Mouse (Mus musculus) forebrain, postnatal 0 days (tissue): ENCODE results near the gene Gstm4. TPM values are rescaled to one million over a fixed set of nuclear protein-coding genes. Genes with fewer than 3 reads are reported as not detected.
"Not testable (repeated sequence)": the region's sequence is repeated elsewhere in the genome, so short reads cannot be mapped to it uniquely, and the experiment has no call there.

ENCODE experiments used
- ATAC-seq: fragments of 200-750 bp; cut with Nextera tagmentation; 2 replicates; pipeline ENCODE4 v1.8.0; 2017; ENCODE audit warnings: mild to moderate bottlenecking, moderate library complexity
- DNase-seq: peaks from one replicate; pipeline ENCODE4 v3.0.0-alpha.2; 2015
- H3K27ac ChIP-seq: fragments of 300-500 bp; sonication (generic); 2 replicates; pipeline ENCODE4 v1.5.1; 2014; ENCODE audit warnings: low read depth, mild to moderate bottlenecking, antibody characterized with exemption, low read length, moderate library complexity, mixed read lengths
- H3K27me3 ChIP-seq: fragments of 300-500 bp; sonication (generic); 2 replicates; pipeline ENCODE4 v1.6.1; 2014; ENCODE audit warnings: mild to moderate bottlenecking, low read length, mixed read lengths; ENCODE audit not compliant: insufficient read depth
- H3K36me3 ChIP-seq: fragments of 300-500 bp; sonication (generic); 2 replicates; pipeline ENCODE4 v1.6.1; 2014; ENCODE audit warnings: mild to moderate bottlenecking, moderate library complexity; ENCODE audit not compliant: insufficient read depth
- H3K4me1 ChIP-seq: fragments of 300-500 bp; sonication (generic); 2 replicates; pipeline ENCODE4 v1.6.1; 2014; ENCODE audit warnings: antibody characterized with exemption; ENCODE audit not compliant: insufficient read depth
- H3K4me2 ChIP-seq: fragments of 300-500 bp; sonication (generic); 2 replicates; pipeline ENCODE4 v1.6.1; 2014; ENCODE audit warnings: low read depth, mild to moderate bottlenecking, moderate library complexity
- H3K4me3 ChIP-seq: fragments of 300-500 bp; sonication (generic); 2 replicates; pipeline ENCODE4 v1.5.1; 2014; ENCODE audit warnings: low read depth, low read length, mixed read lengths
- H3K9ac ChIP-seq: fragments of 300-500 bp; sonication (generic); 2 replicates; pipeline ENCODE4 v1.6.1; 2014; ENCODE audit warnings: mild to moderate bottlenecking
- H3K9me3 ChIP-seq: fragments of 300-500 bp; sonication (generic); 2 replicates; pipeline ENCODE4 v1.6.1; 2016; ENCODE audit warnings: low read length
- CTCF ChIP-seq: sonication (generic); IDR thresholded peaks from 2 replicates; pipeline ENCODE4 v1.5.1; 2016; ENCODE audit warnings: antibody characterized with exemption, control low read depth, low read depth
- WGBS: fragments of 180-500 bp; shearing (Covaris S2); extraction: QIAGEN DNeasy Blood & Tissue Kit; methylation state at CpG from one replicate; pipeline ENCODE4 v1.1.7; 2014; 5-methylcytosine and 5-hydroxymethylcytosine counted together
- polyA plus RNA-seq: library from polyadenylated mRNA; unstranded; fragments of >200 nt; fragmentation: Nextera tagmentation; extraction: Ambion mirVana; gene quantifications from 2 replicates; pipeline ENCODE4 v1.2.1, GENCODE M21; 2015
- total RNA-seq: library from RNA; depleted of rRNA; stranded (reverse); fragments of >200 nt; gene quantifications from 2 replicates; pipeline ENCODE4 v1.2.3, GENCODE M21; 2014; rRNA removed

Gstm4 gene
- total and polyA plus RNA-seq, 2 experiments from 2014 or later = 5.6 to 22.9 TPM

DNA sequence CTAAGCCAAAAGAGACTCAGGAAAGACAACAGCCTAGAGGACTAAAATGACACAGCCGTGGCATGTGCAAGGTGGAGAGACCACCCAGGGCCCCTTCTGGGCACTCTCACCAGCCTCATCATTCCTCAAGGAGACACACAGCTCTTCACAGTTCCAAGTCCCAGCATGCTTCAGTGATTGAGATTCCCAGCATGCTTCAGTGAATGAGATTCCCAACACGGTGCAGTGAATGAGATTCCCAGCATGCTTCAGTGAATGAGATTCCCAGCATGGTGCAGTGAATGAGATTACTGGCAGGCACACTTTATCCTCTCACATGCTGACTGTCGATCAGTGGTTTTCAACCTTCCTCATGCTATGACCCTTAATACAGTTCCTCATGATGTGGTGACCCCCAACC lies 33.1 kb downstream of the Gstm4 start:
- ATAC-seq (peak; percentile 61; the same call in 1 of the 2 replicates), DNase-seq (peak; percentile 24)
- Histone ChIP-seq H3K9ac (no peak overlapping the region), H3K27ac (no peak overlapping the region), H3K27me3 (no peaks in the 10 kb centered on the region), H3K4me1 (no peaks in the 10 kb centered on the region), H3K9me3 (no peaks in the 10 kb centered on the region), H3K4me2 (no peak overlapping the region), H3K4me3 (no peak overlapping the region), H3K36me3 (no peaks in the 10 kb centered on the region)
- WGBS = 18% methylated on average over 3 of the region's 3 CpGs
- no peak for TF ChIP-seq CTCF

DNA sequence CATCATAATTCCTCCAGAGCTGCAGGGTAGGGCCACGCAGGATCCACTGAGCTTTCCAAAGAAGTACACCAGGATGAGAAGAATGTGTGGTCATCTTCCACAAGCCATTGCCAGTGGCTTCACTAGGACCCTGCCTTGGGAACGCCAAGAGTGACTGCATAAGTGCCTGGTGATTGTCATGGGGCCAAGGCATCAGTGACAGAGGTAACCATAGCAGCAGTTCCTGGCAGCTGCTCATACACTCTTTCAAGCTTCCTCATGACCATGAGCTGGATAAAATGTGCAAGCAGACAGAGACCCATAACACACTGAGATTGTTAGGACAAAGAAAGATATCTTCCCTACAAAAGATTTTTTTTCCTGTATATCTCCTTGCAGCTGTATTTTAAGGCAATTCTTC lies 34.4 kb downstream of the Gstm4 start:
- DNase-seq (peak; percentile 72), ATAC-seq (peak; percentile 82)
- WGBS = 49% methylated on average over 2 of the region's 2 CpGs
- H3K27ac ChIP-seq = no peak overlapping the region
- no peaks in the 10 kb centered on the region for H3K9me3 ChIP-seq
- no peak for TF ChIP-seq CTCF
- no peaks in the 10 kb centered on the region for H3K27me3 ChIP-seq
- H3K4me1 ChIP-seq = no peaks in the 10 kb centered on the region
- H3K4me3 ChIP-seq = no peak overlapping the region
- H3K36me3 ChIP-seq = no peaks in the 10 kb centered on the region
- H3K9ac ChIP-seq = no peak overlapping the region
- no peak overlapping the region for H3K4me2 ChIP-seq

GRCm38 (mm10) chr3:108002021-108002420 lies 42.7 kb downstream of the Gstm4 start:
- 79% methylated on average over 8 of the region's 8 CpGs for WGBS
- H3K4me3 ChIP-seq = no peak overlapping the region
- H3K4me2 ChIP-seq = no peak overlapping the region
- no peaks in the 10 kb centered on the region for H3K27me3 ChIP-seq
- DNase-seq (no peak), ATAC-seq (no peak)
- H3K27ac ChIP-seq = no peak overlapping the region
- H3K36me3 ChIP-seq = no peaks in the 10 kb centered on the region
- H3K9me3 ChIP-seq = no peaks in the 10 kb centered on the region
- TF ChIP-seq CTCF = no peak
- no peaks in the 10 kb centered on the region for H3K4me1 ChIP-seq
- no peak overlapping the region for H3K9ac ChIP-seq

DNA sequence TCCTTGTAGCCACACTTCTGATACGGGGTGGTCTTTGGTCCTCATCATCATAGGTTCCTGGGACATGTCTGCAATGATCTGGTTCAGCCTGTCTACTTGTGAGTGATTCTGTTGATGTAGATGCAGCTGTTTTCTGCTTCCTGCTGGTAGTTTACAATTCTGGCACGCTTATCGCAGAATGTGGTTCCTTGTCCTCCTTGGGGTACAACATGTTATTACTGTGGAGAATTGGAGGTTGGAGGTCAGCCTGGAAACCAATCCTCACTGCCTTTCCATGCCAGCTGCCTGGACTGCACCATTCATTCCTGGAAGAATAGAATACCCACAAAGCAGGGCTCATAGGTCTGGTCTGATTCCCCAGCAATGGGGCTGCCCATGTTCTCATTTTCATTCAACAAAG lies 45.2 kb downstream of the Gstm4 start:
- Histone ChIP-seq H3K4me3 (no peak overlapping the region), H3K4me2 (no peak overlapping the region), H3K9ac (no peak overlapping the region), H3K36me3 (no peaks in the 10 kb centered on the region), H3K4me1 (no peaks in the 10 kb centered on the region), H3K9me3 (no peaks in the 10 kb centered on the region), H3K27me3 (no peaks in the 10 kb centered on the region), H3K27ac (no peak overlapping the region)
- WGBS = 86% methylated on average over 3 of the region's 3 CpGs
- no peak for ATAC-seq
- no peak for DNase-seq
- no peak for TF ChIP-seq CTCF

DNA sequence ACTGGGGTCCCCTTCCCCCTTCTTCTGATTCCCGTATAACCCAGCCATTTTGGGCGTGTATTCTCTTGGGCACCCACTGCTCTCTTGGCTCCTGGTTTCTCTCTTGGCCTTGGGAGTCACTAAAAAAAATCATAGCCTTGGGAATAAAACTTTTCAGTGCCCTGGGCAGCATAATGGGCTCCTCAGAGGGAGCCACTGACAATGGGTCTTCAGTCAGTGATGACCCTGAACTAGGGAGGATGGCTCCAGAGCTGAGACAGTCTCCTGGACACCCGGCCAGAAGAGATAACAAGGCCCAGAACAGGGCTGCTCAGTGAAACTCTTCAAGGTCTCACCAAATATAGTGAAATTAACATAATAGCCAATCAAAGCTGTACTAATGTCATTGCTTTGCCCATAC lies 46.1 kb downstream of the Gstm4 start:
- Histone ChIP-seq H3K36me3 (no peaks in the 10 kb centered on the region), H3K9ac (no peak overlapping the region), H3K4me3 (no peak overlapping the region), H3K4me2 (no peak overlapping the region), H3K27ac (no peak overlapping the region), H3K4me1 (no peaks in the 10 kb centered on the region), H3K27me3 (no peaks in the 10 kb centered on the region), H3K9me3 (no peaks in the 10 kb centered on the region)
- ATAC-seq (no peak), DNase-seq (no peak)
- WGBS = 87% methylated on average over 3 of the region's 3 CpGs
- TF ChIP-seq CTCF = no peak

GRCm38 (mm10) chr3:107996576-107996975 lies 48.1 kb downstream of the Gstm4 start:
- no peak overlapping the region for H3K9ac ChIP-seq
- ATAC-seq (no peak), DNase-seq (no peak)
- no peaks in the 10 kb centered on the region for H3K4me1 ChIP-seq
- H3K4me3 ChIP-seq = no peak overlapping the region
- no peak overlapping the region for H3K27ac ChIP-seq
- TF ChIP-seq CTCF = no peak
- H3K4me2 ChIP-seq = no peak overlapping the region
- no peaks in the 10 kb centered on the region for H3K27me3 ChIP-seq
- no peaks in the 10 kb centered on the region for H3K36me3 ChIP-seq
- no peaks in the 10 kb centered on the region for H3K9me3 ChIP-seq
- 84% methylated on average over 4 of the region's 4 CpGs for WGBS

- not testable (repeated sequence) for H3K36me3 ChIP-seq, H3K4me1 ChIP-seq, H3K9me3 ChIP-seq, ATAC-seq, H3K4me3 ChIP-seq, H3K9ac ChIP-seq, H3K27me3 ChIP-seq, H3K27ac ChIP-seq, DNase-seq, H3K4me2 ChIP-seq
- 58% methylated on average over 2 of the region's 2 CpGs for WGBS
Measured at GRCm38 (mm10) chr3:107995974-107996373, 48.7 kb downstream of the Gstm4 start.

Other genes with a start within 250 kb of the Gstm4 start
- not detected in 2 replicates for gene Eps8l3, start 167.7 kb downstream of the Gstm4 start, total RNA-seq
- not detected in 2 replicates for gene Eps8l3, start 167.7 kb downstream of the Gstm4 start, polyA plus RNA-seq
- gene Gstm5, start 149.1 kb downstream of the Gstm4 start, total RNA-seq = 141 and 164 TPM in 2 replicates
- 250 and 273 TPM in 2 replicates for gene Gstm5, start 149.1 kb downstream of the Gstm4 start, polyA plus RNA-seq
- 32.2 and 38.9 TPM in 2 replicates for gene Gstm7, start 113.1 kb downstream of the Gstm4 start, total RNA-seq
- gene Gstm7, start 113.1 kb downstream of the Gstm4 start, polyA plus RNA-seq = 42.4 and 44.8 TPM in 2 replicates
- gene Gstm6, start 101.1 kb downstream of the Gstm4 start, total RNA-seq = 12.5 and 20.7 TPM in 2 replicates
- 12.5 and 20.0 TPM in 2 replicates for gene Gstm6, start 101.1 kb downstream of the Gstm4 start, polyA plus RNA-seq
- gene Gstm3, start 75.6 kb downstream of the Gstm4 start, total RNA-seq = not detected in 2 replicates
- gene Gstm3, start 75.6 kb downstream of the Gstm4 start, polyA plus RNA-seq = not detected in 2 replicates
- 6.5 TPM in 2 replicates for gene Gstm2, start 58.4 kb downstream of the Gstm4 start, total RNA-seq
- 11.9 and 12.0 TPM in 2 replicates for gene Gstm2, start 58.4 kb downstream of the Gstm4 start, polyA plus RNA-seq
- gene Gstm1, start 26.9 kb downstream of the Gstm4 start, total RNA-seq = 57.9 and 58.1 TPM in 2 replicates
- gene Gstm1, start 26.9 kb downstream of the Gstm4 start, polyA plus RNA-seq = 190 and 241 TPM in 2 replicates
- gene Ampd2, start 41.8 kb upstream of the Gstm4 start, total RNA-seq = 46.6 and 48.7 TPM in 2 replicates
- gene Ampd2, start 41.8 kb upstream of the Gstm4 start, polyA plus RNA-seq = 38.8 and 47.0 TPM in 2 replicates
- gene Gnat2, start 47.9 kb upstream of the Gstm4 start, total RNA-seq = 0.10 and 0.38 TPM in 2 replicates
- 0.16 and 0.27 TPM in 2 replicates for gene Gnat2, start 47.9 kb upstream of the Gstm4 start, polyA plus RNA-seq
- gene Gnai3, start 101.3 kb upstream of the Gstm4 start, total RNA-seq = 109 and 120 TPM in 2 replicates
- gene Gnai3, start 101.3 kb upstream of the Gstm4 start, polyA plus RNA-seq = 104 and 118 TPM in 2 replicates
- gene Gpr61, start 110.0 kb upstream of the Gstm4 start, total RNA-seq = 8.1 and 9.8 TPM in 2 replicates
- 3.2 and 5.3 TPM in 2 replicates for gene Gpr61, start 110.0 kb upstream of the Gstm4 start, polyA plus RNA-seq
- gene Amigo1, start 141.4 kb upstream of the Gstm4 start, total RNA-seq = 20.4 and 22.0 TPM in 2 replicates
- 9.4 and 12.1 TPM in 2 replicates for gene Amigo1, start 141.4 kb upstream of the Gstm4 start, polyA plus RNA-seq
- 4.1 and 5.4 TPM in 2 replicates for gene Cyb561d1, start 156.3 kb upstream of the Gstm4 start, total RNA-seq
- gene Cyb561d1, start 156.3 kb upstream of the Gstm4 start, polyA plus RNA-seq = 3.3 and 4.5 TPM in 2 replicates
- gene Atxn7l2, start 166.0 kb upstream of the Gstm4 start, total RNA-seq = 22.0 and 23.4 TPM in 2 replicates
- gene Atxn7l2, start 166.0 kb upstream of the Gstm4 start, polyA plus RNA-seq = 18.1 and 20.7 TPM in 2 replicates
- 0.29 and 1.0 TPM in 2 replicates for gene Sypl2, start 181.8 kb upstream of the Gstm4 start, total RNA-seq
- 0.42 and 0.70 TPM in 2 replicates for gene Sypl2, start 181.8 kb upstream of the Gstm4 start, polyA plus RNA-seq
- gene Psma5, start 212.0 kb upstream of the Gstm4 start, total RNA-seq = 134 and 189 TPM in 2 replicates
- 239 and 278 TPM in 2 replicates for gene Psma5, start 212.0 kb upstream of the Gstm4 start, polyA plus RNA-seq
- 61.9 and 69.0 TPM in 2 replicates for gene Sort1, start 239.2 kb upstream of the Gstm4 start, total RNA-seq
- 11.3 and 12.9 TPM in 2 replicates for gene Sort1, start 239.2 kb upstream of the Gstm4 start, polyA plus RNA-seq